Mouse (Mus musculus) forebrain, embryonic 16.5 days (tissue): ENCODE measurements at regions not wholly inside any gene's neighbourhood (a gene's known extent, or its start where the extent isn't known, plus 50 kb on each side); places are given as distances from the start of the nearest gene placed in this dataset.

Experiments used
- ATAC-seq: fragments of 200-750 bp; cut with Nextera tagmentation; 2 replicates; pipeline ENCODE4 v1.8.0; 2017; ENCODE audit warnings: mild to moderate bottlenecking, moderate library complexity
- H3K27ac ChIP-seq: fragments of 300-500 bp; sonication (generic); 2 replicates; pipeline ENCODE4 v1.5.1; 2014; ENCODE audit warnings: low read length, control low read depth
- H3K27me3 ChIP-seq: fragments of 300-500 bp; sonication (generic); replicated peaks from 2 replicates; pipeline ENCODE4 v1.6.1; 2014; ENCODE audit warnings: low read length; ENCODE audit not compliant: control insufficient read depth, insufficient read depth
- H3K36me3 ChIP-seq: fragments of 300-500 bp; sonication (generic); 2 replicates; pipeline ENCODE4 v1.6.1; 2014; ENCODE audit not compliant: control insufficient read depth, insufficient read depth
- H3K4me1 ChIP-seq: fragments of 300-500 bp; sonication (generic); replicated peaks from 2 replicates; pipeline ENCODE4 v1.6.1; 2014; ENCODE audit warnings: low read length; ENCODE audit not compliant: control insufficient read depth, insufficient read depth
- H3K4me2 ChIP-seq: fragments of 300-500 bp; sonication (generic); 2 replicates; pipeline ENCODE4 v1.6.1; 2014; ENCODE audit warnings: mild to moderate bottlenecking, low read length, control low read depth
- H3K4me3 ChIP-seq: fragments of 300-500 bp; sonication (generic); replicated peaks from 2 replicates; pipeline ENCODE4 v1.5.1; 2014; ENCODE audit warnings: mild to moderate bottlenecking, low read length, control low read depth
- H3K9ac ChIP-seq: fragments of 300-500 bp; sonication (generic); replicated peaks from 2 replicates; pipeline ENCODE4 v1.6.1; 2014; ENCODE audit warnings: low read depth, low read length, control low read depth
- H3K9me3 ChIP-seq: fragments of 300-500 bp; sonication (generic); 2 replicates; pipeline ENCODE4 v1.6.1; 2016; ENCODE audit warnings: low read length; ENCODE audit not compliant: control insufficient read depth
- WGBS: fragments of 180-500 bp; shearing (Covaris S2); extraction: QIAGEN DNeasy Blood & Tissue Kit; methylation state at CpG from one replicate; pipeline ENCODE4 v1.1.7; 2014; 5-methylcytosine and 5-hydroxymethylcytosine counted together

DNA sequence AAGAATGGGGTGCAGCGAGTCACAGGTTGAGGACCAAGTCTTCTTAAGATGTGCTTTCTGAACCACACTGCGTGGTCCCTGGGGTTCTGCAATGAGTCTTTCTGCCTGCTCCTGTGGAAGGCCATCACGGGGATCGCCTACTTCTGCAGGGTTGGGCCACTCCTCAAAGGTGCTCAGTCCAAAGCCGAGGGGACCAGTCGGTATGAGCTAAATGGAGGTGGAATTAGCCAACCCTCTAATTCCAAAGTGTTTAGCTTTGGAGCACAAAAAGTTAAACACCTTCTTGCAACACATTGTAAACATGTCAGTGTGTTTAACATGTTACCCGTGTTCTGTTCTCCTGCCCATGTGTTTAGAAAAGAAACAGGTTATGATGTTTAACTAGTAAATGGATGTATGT is 225.1 kb downstream of the Srbd1 start:
- no peak overlapping the region for H3K9ac ChIP-seq
- no peak overlapping the region for H3K27ac ChIP-seq
- no peaks in the 10 kb centered on the region for H3K9me3 ChIP-seq

DNA sequence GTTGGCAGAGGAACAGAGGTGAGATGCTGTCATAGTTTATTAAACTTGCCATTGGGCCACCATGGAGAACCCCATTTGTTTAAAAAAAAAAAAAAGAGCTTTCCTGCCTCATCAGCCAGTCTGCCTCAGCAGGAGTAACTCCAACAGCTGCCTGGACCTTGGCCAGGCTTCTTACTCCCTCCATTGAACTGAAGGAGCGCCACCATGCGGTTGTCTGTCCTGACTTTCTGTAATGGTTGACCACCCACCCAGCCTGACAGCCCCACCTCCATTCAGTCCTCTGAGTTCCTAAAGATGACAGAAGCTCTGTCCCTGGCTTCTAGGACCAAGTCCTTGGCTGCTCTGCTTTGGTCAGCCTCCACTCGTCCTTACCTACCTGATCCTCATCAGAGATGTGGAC is 227.8 kb upstream of the Six2 start:
- Histone ChIP-seq H3K36me3 (no peaks in the 10 kb centered on the region), H3K9me3 (no peaks in the 10 kb centered on the region), H3K9ac (no peak overlapping the region), H3K4me3 (no peak overlapping the region), H3K4me2 (no peak overlapping the region), H3K4me1 (peaks cover under 1% of the 10 kb centered on the region), H3K27ac (no peak overlapping the region), H3K27me3 (no peaks in the 10 kb centered on the region)
- ATAC-seq = no peak
- WGBS = 94% methylated on average over 3 of the region's 3 CpGs

More for the DNA sequence above, 225.1 kb downstream of the Srbd1 start:
- no peaks in the 10 kb centered on the region for H3K27me3 ChIP-seq
- no peak overlapping the region for H3K4me3 ChIP-seq
- peaks cover 8% of the 10 kb centered on the region for H3K4me1 ChIP-seq
- H3K4me2 ChIP-seq = no peak overlapping the region
- H3K36me3 ChIP-seq = no peaks in the 10 kb centered on the region
- whole genome bisulfite sequencing = 87% methylated on average over 7 of the region's 7 CpGs
- ATAC-seq = no peak

DNA sequence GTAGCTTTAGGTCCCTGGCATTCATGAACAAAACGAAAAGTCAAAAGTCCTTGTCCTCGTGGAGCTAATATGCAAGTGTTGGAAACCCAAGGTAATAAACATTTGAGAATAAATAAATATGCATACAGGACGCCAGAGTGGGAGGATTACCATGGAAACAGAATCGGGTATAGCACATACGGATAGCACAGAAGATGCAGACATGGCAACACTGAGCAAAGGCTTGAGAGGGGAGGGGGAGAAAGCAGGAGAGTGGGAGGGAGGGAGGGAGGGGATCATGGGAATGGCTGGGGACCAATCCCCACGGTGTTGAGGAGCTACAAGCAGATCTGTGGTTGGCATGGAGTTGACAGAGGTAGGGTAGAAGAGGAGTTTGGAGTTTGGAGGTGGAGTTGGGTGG is 226.0 kb upstream of the Six2 start:
- H3K27me3 ChIP-seq = no peaks in the 10 kb centered on the region
- H3K4me3 ChIP-seq = no peak overlapping the region
- peak; percentile 75; the same call in 1 of the 2 replicates for ATAC-seq
- no peaks in the 10 kb centered on the region for H3K36me3 ChIP-seq
- WGBS = 67% methylated on average over 6 of the region's 6 CpGs
- H3K9me3 ChIP-seq = no peaks in the 10 kb centered on the region
- no peaks in the 10 kb centered on the region for H3K4me1 ChIP-seq
- H3K27ac ChIP-seq = no peak overlapping the region
- H3K4me2 ChIP-seq = no peak overlapping the region
- H3K9ac ChIP-seq = no peak overlapping the region

DNA sequence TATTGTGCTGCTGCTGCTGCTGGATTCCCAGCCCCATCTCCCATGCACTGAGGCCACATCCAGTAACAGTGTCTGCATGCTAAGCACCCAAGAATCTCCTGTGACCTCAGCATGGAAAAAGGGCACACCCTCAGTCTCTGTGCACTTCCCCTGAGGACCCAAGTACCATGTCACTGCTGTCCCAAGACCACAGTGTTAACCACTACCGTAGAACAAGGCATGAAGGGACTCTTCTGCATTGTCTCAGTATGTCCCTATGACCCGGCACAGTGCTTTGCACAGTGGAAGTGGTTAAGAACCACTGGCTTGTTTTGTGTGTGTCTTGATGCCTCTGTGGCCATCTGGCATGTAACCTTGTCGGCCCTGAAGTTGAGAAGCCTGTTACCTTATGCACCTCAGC is 220.6 kb upstream of the Six2 start:
- Histone ChIP-seq H3K4me2 (no peak overlapping the region), H3K27me3 (no peaks in the 10 kb centered on the region), H3K27ac (no peak overlapping the region), H3K4me3 (no peak overlapping the region), H3K4me1 (no peaks in the 10 kb centered on the region), H3K36me3 (no peaks in the 10 kb centered on the region), H3K9ac (no peak overlapping the region), H3K9me3 (peaks cover 2% of the 10 kb centered on the region; the same call in 1 of the 2 replicates)
- 88% methylated on average over 3 of the region's 3 CpGs for WGBS
- ATAC-seq = no peak

DNA sequence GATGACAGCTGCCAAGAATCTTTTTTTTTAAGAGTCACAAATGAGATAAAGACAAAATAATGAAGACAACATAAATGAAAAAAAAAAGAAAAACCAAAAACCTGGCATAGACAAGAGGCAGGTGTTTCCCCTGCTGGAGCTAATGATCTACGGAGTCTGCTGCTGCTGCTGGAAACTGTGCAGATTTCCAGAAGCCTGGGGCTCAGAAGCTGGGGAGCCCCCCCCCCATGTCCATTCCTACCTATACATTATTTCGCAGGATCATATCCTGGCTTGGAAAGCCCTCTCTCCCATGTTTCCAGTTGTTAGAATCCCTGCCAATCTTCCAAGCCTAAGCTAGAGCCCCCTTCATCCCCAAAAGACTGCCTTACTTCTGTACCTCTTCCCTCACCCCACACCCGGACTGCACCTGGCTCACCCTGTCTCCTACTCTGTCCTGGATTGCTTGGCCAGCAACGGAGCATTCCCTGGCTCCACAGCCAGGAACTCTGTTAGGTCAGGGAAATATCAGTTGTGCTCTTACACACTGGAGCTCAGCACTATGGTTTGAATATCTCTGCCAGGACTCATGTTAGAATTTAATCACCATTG is 218.6 kb upstream of the Six2 start:
- no peaks in the 10 kb centered on the region for H3K36me3 ChIP-seq
- ATAC-seq = no peak
- no peak overlapping the region for H3K9ac ChIP-seq
- H3K27me3 ChIP-seq = no peaks in the 10 kb centered on the region
- H3K4me2 ChIP-seq = no peak overlapping the region
- WGBS = 80% methylated on average over 4 of the region's 4 CpGs
- no peak overlapping the region for H3K4me3 ChIP-seq
- H3K9me3 ChIP-seq = peaks cover 2% of the 10 kb centered on the region; the same call in 1 of the 2 replicates
- H3K27ac ChIP-seq = no peak overlapping the region
- H3K4me1 ChIP-seq = 0 out of 2 replicates have a peak, but pooled peaks cover 2% of the 10 kb centered on the region

DNA sequence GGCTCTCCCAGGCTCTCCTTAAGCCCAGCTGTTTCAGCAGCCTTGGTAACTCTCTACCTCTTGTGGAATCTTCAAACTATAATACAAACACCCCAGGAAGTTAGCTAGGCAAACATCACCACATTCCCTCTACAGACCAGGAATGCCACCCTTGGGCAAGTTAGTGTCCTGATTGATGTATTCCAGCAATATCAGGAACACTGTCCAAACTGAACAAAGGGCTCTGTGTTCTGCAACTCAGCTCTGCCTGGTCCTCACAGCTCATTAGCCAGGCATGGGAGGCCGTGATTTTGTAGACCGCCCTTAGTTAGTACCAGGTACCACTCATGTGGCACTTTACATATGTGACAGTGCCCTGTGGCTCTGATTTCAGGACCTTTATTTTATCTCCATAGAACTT is 214.5 kb upstream of the Six2 start:
- H3K27me3 ChIP-seq = no peaks in the 10 kb centered on the region
- H3K4me2 ChIP-seq = no peak overlapping the region
- 57% methylated on average over 2 of the region's 2 CpGs for WGBS
- no peak overlapping the region for H3K4me3 ChIP-seq
- peaks cover 2% of the 10 kb centered on the region; the same call in 1 of the 2 replicates for H3K9me3 ChIP-seq
- no peak for ATAC-seq
- no peaks in the 10 kb centered on the region for H3K36me3 ChIP-seq
- no peak overlapping the region for H3K27ac ChIP-seq
- H3K4me1 ChIP-seq = 0 out of 2 replicates have a peak, but pooled peaks cover 2% of the 10 kb centered on the region
- H3K9ac ChIP-seq = no peak overlapping the region

DNA sequence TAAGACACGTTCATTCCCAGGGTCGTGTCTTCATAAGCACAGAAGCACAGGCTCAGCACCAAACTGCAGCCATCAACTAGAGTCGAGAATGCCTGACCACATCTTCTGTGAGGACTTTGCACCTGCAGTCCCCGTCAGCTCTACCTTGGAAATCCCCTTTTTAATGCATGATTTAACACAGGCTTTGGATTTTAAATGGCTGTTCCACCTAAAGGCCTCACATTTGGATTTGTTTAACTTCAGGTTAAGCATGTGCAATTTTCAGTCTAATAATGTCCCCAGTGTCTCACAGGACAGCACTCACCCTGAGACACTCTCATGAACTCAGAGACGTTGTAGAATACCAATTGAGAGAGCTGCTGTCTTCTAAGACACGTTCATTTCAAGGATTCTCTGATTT is 211.0 kb upstream of the Six2 start:
- no peak for ATAC-seq
- WGBS = 71% methylated on average over 6 of the region's 6 CpGs

DNA sequence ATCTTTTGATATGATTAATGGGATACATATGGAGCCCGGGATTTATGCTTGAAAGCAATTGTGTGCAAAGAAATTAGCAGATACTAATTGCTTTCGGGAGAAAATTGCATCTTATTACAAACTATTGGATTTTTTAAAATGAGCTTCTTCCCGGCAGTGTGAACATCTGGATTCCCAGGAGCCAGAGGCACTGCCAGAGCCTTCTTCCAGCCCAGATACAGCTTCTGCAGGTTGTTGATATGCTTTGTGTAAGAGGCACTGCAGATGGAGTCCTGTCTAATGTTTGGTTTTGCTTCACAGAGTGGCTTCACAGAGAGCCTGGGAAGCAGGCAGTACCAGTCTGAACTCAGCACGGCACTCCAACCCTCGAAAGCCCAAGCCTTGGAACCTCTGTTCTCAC is 207.9 kb upstream of the Six2 start:
- Histone ChIP-seq H3K4me2 (no peak overlapping the region), H3K9ac (no peak overlapping the region), H3K4me1 (no peaks in the 10 kb centered on the region), H3K4me3 (no peak overlapping the region), H3K36me3 (no peaks in the 10 kb centered on the region), H3K27ac (0 out of 2 replicates have a peak overlapping the region, but pooled peaks have one; percentile 20), H3K9me3 (no peaks in the 10 kb centered on the region), H3K27me3 (no peaks in the 10 kb centered on the region)
- ATAC-seq = peak; percentile 38; the same call in 1 of the 2 replicates
- WGBS = 57% methylated on average over 5 of the region's 5 CpGs

More for the DNA sequence above, 211.0 kb upstream of the Six2 start:
- Histone ChIP-seq H3K9me3 (no peaks in the 10 kb centered on the region), H3K9ac (no peak overlapping the region), H3K4me3 (no peak overlapping the region), H3K27ac (no peak overlapping the region), H3K4me1 (0 out of 2 replicates have a peak, but pooled peaks cover 2% of the 10 kb centered on the region), H3K27me3 (no peaks in the 10 kb centered on the region), H3K4me2 (no peak overlapping the region), H3K36me3 (no peaks in the 10 kb centered on the region)

DNA sequence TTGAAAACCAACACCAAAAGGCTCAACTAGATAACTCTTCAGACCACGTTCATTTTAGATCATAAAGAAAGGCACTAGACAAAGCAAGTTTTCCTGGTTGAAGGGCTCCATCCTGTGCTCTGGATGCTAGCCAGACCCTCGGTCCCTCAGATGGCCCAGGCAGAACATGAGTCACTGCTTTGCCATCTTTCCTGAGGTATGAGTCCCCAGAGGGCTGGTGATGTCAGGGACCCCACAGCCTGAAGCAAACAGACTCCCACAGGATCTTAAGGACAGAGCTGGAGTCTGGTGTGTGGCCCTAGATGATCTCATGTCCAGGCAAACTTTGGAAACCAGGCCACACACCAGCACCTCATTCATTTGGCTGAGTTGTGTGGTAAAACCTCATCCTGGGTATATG is 203.2 kb upstream of the Six2 start:
- WGBS = 67% methylated on average over 2 of the region's 2 CpGs
- no peak overlapping the region for H3K27ac ChIP-seq
- no peak for ATAC-seq

More for the DNA sequence above, 203.2 kb upstream of the Six2 start:
- H3K36me3 ChIP-seq = no peaks in the 10 kb centered on the region
- no peaks in the 10 kb centered on the region for H3K4me1 ChIP-seq
- H3K4me2 ChIP-seq = no peak overlapping the region
- H3K9me3 ChIP-seq = no peaks in the 10 kb centered on the region
- no peaks in the 10 kb centered on the region for H3K27me3 ChIP-seq
- H3K9ac ChIP-seq = no peak overlapping the region
- no peak overlapping the region for H3K4me3 ChIP-seq
